Mouse (Mus musculus) myocyte (in vitro differentiated cells): Measurements from ENCODE around the gene Slc24a2. TPM values are rescaled to one million over a fixed set of nuclear protein-coding genes. Genes with fewer than 3 reads are reported as not detected.

Experiments used
- H3K27me3 ChIP-seq: one replicate; pipeline ENCODE4 v1.6.1; 2011; ENCODE audit not compliant: control insufficient read depth, insufficient read depth, insufficient read length
- H3K36me3 ChIP-seq: one replicate; pipeline ENCODE4 v1.6.1; 2011; ENCODE audit not compliant: control insufficient read depth, insufficient read depth
- H3K4me2 ChIP-seq: one replicate; pipeline ENCODE4 v1.6.1; 2011; ENCODE audit warnings: low read depth, control low read depth
- H3K4me3 ChIP-seq: one replicate; pipeline ENCODE4 v1.5.1; 2011; ENCODE audit warnings: mild to moderate bottlenecking, control low read depth, moderate library complexity
- H3K79me2 ChIP-seq: one replicate; pipeline ENCODE4 v1.6.1; 2011; ENCODE audit not compliant: control insufficient read depth, insufficient read depth
- H3ac ChIP-seq: one replicate; pipeline ENCODE4 v1.6.1; 2011; ENCODE audit not compliant: control insufficient read depth, insufficient read length
- CEBPB ChIP-seq: IDR thresholded peaks from 2 replicates; pipeline ENCODE4 v1.6.1; 2011; ENCODE audit warnings: mild to moderate bottlenecking, moderate library complexity; ENCODE audit not compliant: poor library complexity, insufficient read depth, severe bottlenecking
- E2F4 ChIP-seq: IDR thresholded peaks from one replicate; pipeline ENCODE4 v1.6.1; 2011; ENCODE audit warnings: mild to moderate bottlenecking, control low read depth, moderate library complexity; ENCODE audit not compliant: insufficient read depth
- MAX ChIP-seq: IDR thresholded peaks from one replicate; pipeline ENCODE4 v1.6.1; 2011; ENCODE audit warnings: low read depth, mild to moderate bottlenecking, control low read depth
- MYOD1 ChIP-seq, 3 experiments: IDR thresholded peaks; one replicate each; pipeline ENCODE4 v1.6.1; 2011; ENCODE audit warnings: control low read depth in 2 of 3, low read depth in 2 of 3, mild to moderate bottlenecking in 2 of 3, moderate library complexity in 1 of 3; ENCODE audit not compliant: insufficient read length in 2 of 3, control insufficient read depth in 1 of 3
- MYOG ChIP-seq, 3 experiments: IDR thresholded peaks; one replicate each; pipeline ENCODE4 v1.6.1; 2011; ENCODE audit warnings: control low read depth in 2 of 3, low read depth in 2 of 3, mild to moderate bottlenecking in 2 of 3; ENCODE audit not compliant: insufficient read length in 2 of 3, control insufficient read depth in 1 of 3, insufficient read depth in 1 of 3
- POLR2A ChIP-seq: IDR thresholded peaks from one replicate; pipeline ENCODE4 v1.6.1; 2011; ENCODE audit warnings: low read depth, mild to moderate bottlenecking, control low read depth, moderate library complexity; ENCODE audit not compliant: insufficient read length
- POLR2AphosphoS2 ChIP-seq: IDR thresholded peaks from one replicate; pipeline ENCODE4 v1.6.1; 2011; ENCODE audit warnings: low read depth, control low read depth; ENCODE audit not compliant: insufficient read length
- REST ChIP-seq: IDR thresholded peaks from one replicate; pipeline ENCODE4 v1.6.1; 2011; ENCODE audit warnings: mild to moderate bottlenecking, control low read depth, moderate library complexity; ENCODE audit not compliant: insufficient read depth, insufficient read length
- SRF ChIP-seq: IDR thresholded peaks from one replicate; pipeline ENCODE4 v1.6.1; 2011; ENCODE audit warnings: low read depth; ENCODE audit not compliant: control insufficient read depth, insufficient read length
- TCF12 ChIP-seq: IDR thresholded peaks from one replicate; pipeline ENCODE4 v1.6.1; 2011; ENCODE audit warnings: mild to moderate bottlenecking, control low read depth; ENCODE audit not compliant: poor library complexity, insufficient read depth, severe bottlenecking
- TCF3 ChIP-seq: IDR thresholded peaks from one replicate; pipeline ENCODE4 v1.6.1; 2011; ENCODE audit warnings: low read depth, control low read depth; ENCODE audit not compliant: insufficient read length
- USF1 ChIP-seq: IDR thresholded peaks from one replicate; pipeline ENCODE4 v1.6.1; 2011; ENCODE audit warnings: low read depth, mild to moderate bottlenecking, control low read depth, moderate library complexity
- polyA plus RNA-seq: library from polyadenylated mRNA; unstranded; fragments of >200 nt; fragmentation: generic; extraction: Trizol; gene quantifications from one replicate; pipeline ENCODE4 v1.2.1, GENCODE M21; 2012; ENCODE audit warnings: missing spikeins

The Slc24a2 gene
- polyA plus RNA-seq, 1 experiment, result under 0.01 TPM

GRCm38 (mm10) chr4:87149584-87149983 lies 80.7 kb downstream of the Slc24a2 start:
- Histone ChIP-seq H3K36me3 (no peaks in the 10 kb centered on the region), H3K4me3 (no peak overlapping the region), H3K79me2 (no peaks in the 10 kb centered on the region), H3K4me2 (no peak overlapping the region), H3K27me3 (no peaks in the 10 kb centered on the region), H3ac (no peak overlapping the region)
- TF ChIP-seq POLR2A, result no peak
- TF ChIP-seq MYOG (IDR thresholded peaks at IDR 0.05; ENCODE audit: control insufficient read depth in 1 of 3, insufficient read depth in 1 of 3, insufficient read length in 2 of 3, low read depth in 2 of 3), result no peak
- TF ChIP-seq MAX, result no peak
- no peak for TF ChIP-seq TCF3
- TF ChIP-seq POLR2AphosphoS2, result no peak
- no peak for TF ChIP-seq E2F4
- TF ChIP-seq SRF, result no peak
- TF ChIP-seq TCF12, result no peak
- TF ChIP-seq USF1, result no peak
- no peak for TF ChIP-seq CEBPB
- no peak for TF ChIP-seq MYOD1 (IDR thresholded peaks at IDR 0.05; ENCODE audit: control insufficient read depth in 1 of 3, insufficient read length in 2 of 3, low read depth in 2 of 3)
- no peak for TF ChIP-seq REST

GRCm38 (mm10) chr4:87141590-87142365 lies 88.5 kb downstream of the Slc24a2 start:
- Histone ChIP-seq H3K4me3 (no peak overlapping the region), H3K79me2 (no peaks in the 10 kb centered on the region), H3K4me2 (no peak overlapping the region), H3K36me3 (no peaks in the 10 kb centered on the region), H3ac (no peak overlapping the region), H3K27me3 (no peaks in the 10 kb centered on the region)
- TF ChIP-seq CEBPB, result no peak
- no peak for TF ChIP-seq REST
- no peak for TF ChIP-seq USF1
- no peak for TF ChIP-seq POLR2AphosphoS2
- TF ChIP-seq SRF, result no peak
- TF ChIP-seq TCF12, result no peak

GRCm38 (mm10) chr4:87140901-87141300 lies 89.4 kb downstream of the Slc24a2 start:
- TF ChIP-seq REST (no peak), MYOG (IDR thresholded peaks at IDR 0.05; ENCODE audit: control insufficient read depth in 1 of 3, insufficient read depth in 1 of 3, insufficient read length in 2 of 3, low read depth in 2 of 3) (no peak), USF1 (no peak), TCF3 (no peak), POLR2AphosphoS2 (no peak), POLR2A (no peak), SRF (no peak), CEBPB (no peak), TCF12 (no peak), E2F4 (no peak), MYOD1 (IDR thresholded peaks at IDR 0.05; ENCODE audit: control insufficient read depth in 1 of 3, insufficient read length in 2 of 3, low read depth in 2 of 3) (no peak), MAX (no peak)
- Histone ChIP-seq H3K27me3 (no peaks in the 10 kb centered on the region), H3K4me2 (no peak overlapping the region)

DNA sequence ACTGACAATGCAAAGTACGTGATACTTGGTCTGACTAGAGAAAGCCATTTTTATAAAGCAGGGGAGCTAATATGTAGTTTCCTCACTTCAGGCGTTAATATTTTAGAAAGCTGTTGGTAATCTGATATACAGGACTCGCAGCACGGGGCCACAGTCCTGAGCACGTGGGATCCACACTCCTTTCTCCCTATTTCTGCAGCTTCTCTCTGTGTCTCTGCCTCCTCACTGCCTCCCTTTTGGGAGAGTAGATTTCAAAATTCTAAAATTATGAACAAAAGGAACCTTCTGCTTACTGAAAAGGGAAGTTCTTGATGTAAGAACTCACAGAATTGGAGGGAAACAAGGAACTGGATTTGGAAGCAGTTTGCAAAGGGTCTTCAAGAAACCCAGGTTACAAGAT lies 97.8 kb downstream of the Slc24a2 start:
- TF ChIP-seq MYOG (IDR thresholded peaks at IDR 0.05; ENCODE audit: control insufficient read depth in 1 of 3, insufficient read depth in 1 of 3, insufficient read length in 2 of 3, low read depth in 2 of 3) (no peak), MYOD1 (IDR thresholded peaks at IDR 0.05; ENCODE audit: control insufficient read depth in 1 of 3, insufficient read length in 2 of 3, low read depth in 2 of 3) (no peak), REST (no peak), POLR2A (no peak), TCF12 (no peak), SRF (no peak), TCF3 (no peak), MAX (no peak), USF1 (no peak)

More at GRCm38 (mm10) chr4:87140901-87141300, 89.4 kb downstream of the Slc24a2 start:
- no peaks in the 10 kb centered on the region for H3K36me3 ChIP-seq
- no peak overlapping the region for H3K4me3 ChIP-seq
- H3ac ChIP-seq, result no peak overlapping the region
- no peaks in the 10 kb centered on the region for H3K79me2 ChIP-seq

GRCm38 (mm10) chr4:87126756-87127155 lies 103.5 kb downstream of the Slc24a2 start:
- H3K4me2 ChIP-seq, result no peak overlapping the region
- no peak overlapping the region for H3K4me3 ChIP-seq
- no peaks in the 10 kb centered on the region for H3K27me3 ChIP-seq
- no peak overlapping the region for H3ac ChIP-seq
- H3K79me2 ChIP-seq, result no peaks in the 10 kb centered on the region
- no peaks in the 10 kb centered on the region for H3K36me3 ChIP-seq
- TF ChIP-seq CEBPB (no peak), POLR2A (no peak), E2F4 (no peak), REST (no peak), POLR2AphosphoS2 (no peak), SRF (no peak), USF1 (no peak), MAX (no peak), MYOG (IDR thresholded peaks at IDR 0.05; ENCODE audit: control insufficient read depth in 1 of 3, insufficient read depth in 1 of 3, insufficient read length in 2 of 3, low read depth in 2 of 3) (no peak), TCF3 (no peak), TCF12 (no peak), MYOD1 (IDR thresholded peaks at IDR 0.05; ENCODE audit: control insufficient read depth in 1 of 3, insufficient read length in 2 of 3, low read depth in 2 of 3) (no peak)

More for the DNA sequence above, 97.8 kb downstream of the Slc24a2 start:
- H3K4me3 ChIP-seq, result no peak overlapping the region
- H3K36me3 ChIP-seq, result no peaks in the 10 kb centered on the region
- no peak overlapping the region for H3K4me2 ChIP-seq
- no peak overlapping the region for H3ac ChIP-seq
- no peaks in the 10 kb centered on the region for H3K79me2 ChIP-seq
- no peaks in the 10 kb centered on the region for H3K27me3 ChIP-seq
